Mouse (Mus musculus) lung, embryonic 14.5 days (tissue): Measurements from ENCODE around the gene Kdsr. TPM values are rescaled to one million over a fixed set of nuclear protein-coding genes. Genes with fewer than 3 reads are reported as not detected.

ENCODE experiments used
- ATAC-seq: fragments of 200-750 bp; cut with Nextera tagmentation; 2 replicates; pipeline ENCODE4 v1.8.0; 2017; ENCODE audit warnings: mild to moderate bottlenecking, moderate TSS enrichment, moderate library complexity; ENCODE audit not compliant: insufficient read depth
- DNase-seq: peaks from one replicate; pipeline ENCODE4 v3.0.0-alpha.2; 2015
- H3K27ac ChIP-seq: fragments of 300-500 bp; sonication (generic); 2 replicates; pipeline ENCODE4 v1.5.1; 2014; ENCODE audit warnings: low read depth, mild to moderate bottlenecking, moderate library complexity
- H3K27me3 ChIP-seq: fragments of 300-500 bp; sonication (generic); 2 replicates; pipeline ENCODE4 v1.6.1; 2014; ENCODE audit warnings: low read length, control low read depth; ENCODE audit not compliant: insufficient read depth
- H3K36me3 ChIP-seq: fragments of 300-500 bp; sonication (generic); 2 replicates; pipeline ENCODE4 v1.6.1; 2014; ENCODE audit warnings: control low read depth; ENCODE audit not compliant: insufficient read depth
- H3K4me1 ChIP-seq: fragments of 300-500 bp; sonication (generic); 2 replicates; pipeline ENCODE4 v1.6.1; 2014; ENCODE audit warnings: antibody characterized with exemption, control low read depth; ENCODE audit not compliant: insufficient read depth
- H3K4me2 ChIP-seq: fragments of 300-500 bp; sonication (generic); 2 replicates; pipeline ENCODE4 v1.6.1; 2014; ENCODE audit warnings: mild to moderate bottlenecking
- H3K4me3 ChIP-seq: fragments of 300-500 bp; sonication (generic); 2 replicates; pipeline ENCODE4 v1.5.1; 2014; ENCODE audit warnings: low read depth, low read length
- H3K9ac ChIP-seq: fragments of 300-500 bp; sonication (generic); 2 replicates; pipeline ENCODE4 v1.6.1; 2014
- H3K9me3 ChIP-seq: fragments of 300-500 bp; sonication (generic); 2 replicates; pipeline ENCODE4 v1.6.1; 2016; ENCODE audit warnings: low read depth, low read length, control low read depth
- CTCF ChIP-seq: IDR thresholded peaks from 2 replicates; pipeline ENCODE4 v1.5.1; 2016; ENCODE audit warnings: antibody characterized with exemption, low read depth
- WGBS: fragments of 180-500 bp; shearing (Covaris S2); extraction: QIAGEN DNeasy Blood & Tissue Kit; methylation state at CpG from one replicate; pipeline ENCODE4 v1.1.7; 2014; 5-methylcytosine and 5-hydroxymethylcytosine counted together
- polyA plus RNA-seq: library from polyadenylated mRNA; unstranded; fragments of >200 nt; fragmentation: Nextera tagmentation; extraction: Ambion mirVana; gene quantifications from 2 replicates; pipeline ENCODE4 v1.2.1, GENCODE M21; 2014

Gene Kdsr
- polyA plus RNA-seq, 1 experiment from 2014 or later, result 16.5 TPM

GRCm38 (mm10) chr1:106716141-106716540, 43.4 kb downstream of the Kdsr start:
- H3K27ac ChIP-seq, result no peak overlapping the region
- no peaks in the 10 kb centered on the region for H3K9me3 ChIP-seq
- H3K9ac ChIP-seq, result no peak overlapping the region
- no peak overlapping the region for H3K4me2 ChIP-seq
- no peak for TF ChIP-seq CTCF
- H3K36me3 ChIP-seq, result no peaks in the 10 kb centered on the region
- DNase-seq, result no peak
- ATAC-seq, result no peak
- no peak overlapping the region for H3K4me3 ChIP-seq
- no peaks in the 10 kb centered on the region for H3K27me3 ChIP-seq
- WGBS, result 90% methylated on average over 3 of the region's 3 CpGs
- H3K4me1 ChIP-seq, result peaks cover 6% of the 10 kb centered on the region; the same call in 1 of the 2 replicates

GRCm38 (mm10) chr1:106715111-106716083, 44.1 kb downstream of the Kdsr start:
- Histone ChIP-seq H3K9me3 (no peaks in the 10 kb centered on the region), H3K9ac (peak overlapping the region; percentile 85; the same call in 1 of the 2 replicates), H3K27me3 (no peaks in the 10 kb centered on the region), H3K36me3 (no peaks in the 10 kb centered on the region), H3K4me2 (peak overlapping the region; percentile 98), H3K4me3 (no peak overlapping the region; the same call in 1 of the 2 replicates), H3K4me1 (peaks cover 6% of the 10 kb centered on the region; the same call in 1 of the 2 replicates), H3K27ac (peak overlapping the region; percentile 95; the same call in 1 of the 2 replicates)
- TF ChIP-seq CTCF, result no peak
- no peak for ATAC-seq
- DNase-seq, result no peak
- WGBS, result 79% methylated on average over 13 of the region's 13 CpGs

GRCm38 (mm10) chr1:106714530-106714981, 45.0 kb downstream of the Kdsr start:
- H3K9me3 ChIP-seq, result no peaks in the 10 kb centered on the region
- no peak for TF ChIP-seq CTCF
- peak overlapping the region; percentile 95 for H3K27ac ChIP-seq
- peak; percentile 64 for DNase-seq
- H3K27me3 ChIP-seq, result no peaks in the 10 kb centered on the region
- peaks cover 6% of the 10 kb centered on the region; the same call in 1 of the 2 replicates for H3K4me1 ChIP-seq
- peak overlapping the region; percentile 73 for H3K4me3 ChIP-seq
- peak overlapping the region; percentile 98 for H3K4me2 ChIP-seq
- H3K9ac ChIP-seq, result peak overlapping the region; percentile 85
- ATAC-seq, result peak; percentile 83
- 3% methylated on average over 21 of the region's 21 CpGs for WGBS
- H3K36me3 ChIP-seq, result no peaks in the 10 kb centered on the region

GRCm38 (mm10) chr1:106713621-106714529, 45.7 kb downstream of the Kdsr start, which contains the start of gene Bcl2:
Bcl2 (minus strand) TSS chr1:106714274.
- H3K4me2 ChIP-seq, result peak within 1 kb of the TSS; percentile 98
- peak within 1 kb of the TSS; percentile 73 for H3K4me3 ChIP-seq
- H3K9ac ChIP-seq, result peak within 1 kb of the TSS; percentile 85
- TF ChIP-seq CTCF, result no peak
- ATAC-seq (peak; percentile 84), DNase-seq (peak; percentile 89)
- no peaks in the 10 kb centered on the region for H3K27me3 ChIP-seq
- H3K36me3 ChIP-seq, result no peaks in the 10 kb centered on the region
- H3K9me3 ChIP-seq, result no peaks in the 10 kb centered on the region
- peak within 1 kb of the TSS; percentile 95 for H3K27ac ChIP-seq
- peaks cover 10% of the 10 kb centered on the region for H3K4me1 ChIP-seq
- WGBS, result under 1% methylated on average over 84 of the region's 95 CpGs

GRCm38 (mm10) chr1:106712330-106712729, 47.2 kb downstream of the Kdsr start:
- ATAC-seq, result no peak
- peak overlapping the region; percentile 85 for H3K9ac ChIP-seq
- H3K4me1 ChIP-seq, result peaks cover 12% of the 10 kb centered on the region
- no peak overlapping the region for H3K27ac ChIP-seq
- H3K4me3 ChIP-seq, result peak overlapping the region; percentile 73
- H3K9me3 ChIP-seq, result no peaks in the 10 kb centered on the region
- WGBS, result 5% methylated on average over 22 of the region's 22 CpGs
- H3K27me3 ChIP-seq, result no peaks in the 10 kb centered on the region
- peak overlapping the region; percentile 98 for H3K4me2 ChIP-seq
- DNase-seq, result peak; percentile 72
- TF ChIP-seq CTCF, result peak; percentile 87
- no peaks in the 10 kb centered on the region for H3K36me3 ChIP-seq

- Histone ChIP-seq H3K27ac (no peak overlapping the region), H3K27me3 (no peaks in the 10 kb centered on the region), H3K9me3 (no peaks in the 10 kb centered on the region), H3K4me3 (peak overlapping the region; percentile 73), H3K9ac (peak overlapping the region; percentile 85; the same call in 1 of the 2 replicates), H3K4me2 (peak overlapping the region; percentile 98), H3K4me1 (peaks cover 12% of the 10 kb centered on the region), H3K36me3 (no peaks in the 10 kb centered on the region)
- peak; percentile 46 for TF ChIP-seq CTCF
- 49% methylated on average over 12 of the region's 12 CpGs for WGBS
- DNase-seq (peak; percentile 53), ATAC-seq (no peak)
These were observed 48.0 kb downstream of the Kdsr start for GRCm38 (mm10) chr1:106711356-106712125.
